Mouse (Mus musculus) embryonic fibroblast, embryonic 13.5 days (primary cell): ENCODE data around the gene Pln.

Source experiments
- CTCF ChIP-seq: IDR thresholded peaks from 2 replicates; pipeline ENCODE4 v1.5.1; 2011; ENCODE audit warnings: mild to moderate bottlenecking, control low read depth, low read length, moderate library complexity, borderline replicate concordance; ENCODE audit not compliant: insufficient read depth
- POLR2A ChIP-seq: IDR thresholded peaks from 2 replicates; pipeline ENCODE4 v1.6.1; 2011; ENCODE audit warnings: low read depth, mild to moderate bottlenecking, control low read depth, low read length, moderate library complexity

GRCm38 (mm10) chr10:53394923-53395629 is 57.6 kb downstream of the Pln start:
- no peak for TF ChIP-seq POLR2A
- no peak for TF ChIP-seq CTCF
